Mouse (Mus musculus) neural tube, postnatal 0 days (tissue): ENCODE measurements around the gene Tmem119. TPM values are rescaled to one million over a fixed set of nuclear protein-coding genes. Genes with fewer than 3 reads are reported as not detected.

Experiments used
- polyA plus RNA-seq: library from polyadenylated mRNA; unstranded; fragments of >200 nt; fragmentation: Nextera tagmentation; extraction: Ambion mirVana; gene quantifications from 2 replicates; pipeline ENCODE4 v1.2.1, GENCODE M21; 2015

Gene Tmem119
- polyA plus RNA-seq = 15.2 and 15.8 TPM in 2 replicates

GRCm38 (mm10) chr5:113800280-113800679 lies at the start of gene Tmem119:
Tmem119 (minus strand) TSS chr5:113800516.

GRCm38 (mm10) chr5:113832490-113832901 lies 32.2 kb upstream of the Tmem119 start, which contains the start of gene Selplg:
Selplg (minus strand) TSS chr5:113832644.

GRCm38 (mm10) chr5:113772450-113772895 lies 27.8 kb downstream of the Tmem119 start, which contains the start of the genes Sart3 and Iscu:
Sart3 (minus strand) TSS chr5:113772510.
Iscu (plus strand) TSS chr5:113772748.

Other genes starting within 250 kb of the Tmem119 start
- gene Cmklr1, start 150.1 kb downstream of the Tmem119 start, polyA plus RNA-seq = 0.90 and 1.8 TPM in 2 replicates
- not detected in 2 replicates for gene 1700069L16Rik, start 75.7 kb downstream of the Tmem119 start, polyA plus RNA-seq
- gene Ficd, start 64.7 kb downstream of the Tmem119 start, polyA plus RNA-seq = 9.4 and 9.9 TPM in 2 replicates
- 27.8 and 30.0 TPM in 2 replicates for gene Sart3, start 28.0 kb downstream of the Tmem119 start, polyA plus RNA-seq
- gene Iscu, start 27.8 kb downstream of the Tmem119 start, polyA plus RNA-seq = 120 and 135 TPM in 2 replicates
- gene Selplg, start 32.1 kb upstream of the Tmem119 start, polyA plus RNA-seq = 2.9 and 3.1 TPM in 2 replicates
- gene Coro1c, start 108.2 kb upstream of the Tmem119 start, polyA plus RNA-seq = 112 and 123 TPM in 2 replicates
- 9.4 and 10.2 TPM in 2 replicates for gene Ssh1, start 193.4 kb upstream of the Tmem119 start, polyA plus RNA-seq
- gene Dao, start 203.2 kb upstream of the Tmem119 start, polyA plus RNA-seq = 0.37 TPM in 1 of 2 replicates, not detected in the other